Mouse (Mus musculus) liver, adult (tissue): ENCODE data around the gene Chdh.

Experiments
- GATA4 ChIP-seq: IDR thresholded peaks from 2 replicates; pipeline ENCODE4 v1.6.1; 2014; ENCODE audit warnings: mild to moderate bottlenecking, low read length; ENCODE audit not compliant: insufficient replicate concordance

Gene Chdh

DNA sequence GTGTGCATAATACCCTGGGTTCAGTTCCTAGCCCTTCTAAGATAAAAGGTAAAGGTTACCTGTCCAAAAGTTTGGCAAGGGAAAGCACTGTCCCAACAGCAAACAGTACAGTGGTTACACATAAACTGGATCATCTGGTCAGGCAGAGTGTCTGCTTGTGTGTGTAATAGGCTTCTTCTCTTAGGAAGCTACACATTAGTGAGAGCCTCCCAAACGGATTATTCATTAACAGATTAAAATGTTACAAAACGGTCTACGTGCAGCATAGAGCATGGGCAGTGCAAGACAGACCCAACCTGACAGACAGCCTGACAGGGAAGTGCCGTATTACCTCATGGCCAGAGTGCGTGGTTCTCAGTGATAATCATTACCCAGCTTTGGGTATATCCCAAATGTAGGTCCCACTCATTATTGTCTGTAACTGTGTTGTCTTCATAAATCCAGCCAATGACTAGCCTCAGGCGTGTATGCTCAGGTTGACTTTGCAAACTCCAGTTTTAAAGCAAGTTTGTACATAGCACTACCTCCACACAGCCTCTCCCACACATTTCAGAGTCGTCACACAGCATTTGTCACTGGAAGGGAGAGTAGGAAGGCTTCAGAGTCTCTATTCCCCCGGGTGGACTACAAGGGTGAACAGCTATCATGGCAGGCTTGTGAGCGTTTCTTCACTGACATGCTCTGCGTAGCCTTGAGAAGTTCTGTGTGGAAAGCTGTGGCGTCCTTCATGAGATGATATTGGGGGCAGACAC lies 12.6 kb upstream of the Chdh start:
- peak; percentile 17; the same call in 1 of the 2 replicates for TF ChIP-seq GATA4

DNA sequence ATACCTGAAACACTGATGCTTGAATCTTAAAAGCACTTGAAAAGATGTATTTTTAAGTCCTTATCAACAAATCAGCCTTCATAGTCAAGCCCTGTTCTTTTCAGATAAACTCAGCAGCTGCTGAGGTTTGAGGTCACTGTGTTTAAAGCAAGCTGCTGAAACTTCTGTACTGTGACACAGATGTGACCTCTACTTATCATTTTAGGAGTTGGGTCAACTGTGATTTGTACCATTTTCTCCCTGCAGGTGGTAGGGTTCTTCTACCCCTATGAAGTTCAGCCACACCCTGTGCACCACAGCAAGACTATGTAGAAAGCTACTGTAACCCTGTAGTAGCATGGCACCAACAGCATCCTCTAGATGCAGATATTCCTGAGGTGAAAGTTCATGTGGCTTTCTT lies 11.5 kb upstream of the Chdh start:
- no peak for TF ChIP-seq GATA4

DNA sequence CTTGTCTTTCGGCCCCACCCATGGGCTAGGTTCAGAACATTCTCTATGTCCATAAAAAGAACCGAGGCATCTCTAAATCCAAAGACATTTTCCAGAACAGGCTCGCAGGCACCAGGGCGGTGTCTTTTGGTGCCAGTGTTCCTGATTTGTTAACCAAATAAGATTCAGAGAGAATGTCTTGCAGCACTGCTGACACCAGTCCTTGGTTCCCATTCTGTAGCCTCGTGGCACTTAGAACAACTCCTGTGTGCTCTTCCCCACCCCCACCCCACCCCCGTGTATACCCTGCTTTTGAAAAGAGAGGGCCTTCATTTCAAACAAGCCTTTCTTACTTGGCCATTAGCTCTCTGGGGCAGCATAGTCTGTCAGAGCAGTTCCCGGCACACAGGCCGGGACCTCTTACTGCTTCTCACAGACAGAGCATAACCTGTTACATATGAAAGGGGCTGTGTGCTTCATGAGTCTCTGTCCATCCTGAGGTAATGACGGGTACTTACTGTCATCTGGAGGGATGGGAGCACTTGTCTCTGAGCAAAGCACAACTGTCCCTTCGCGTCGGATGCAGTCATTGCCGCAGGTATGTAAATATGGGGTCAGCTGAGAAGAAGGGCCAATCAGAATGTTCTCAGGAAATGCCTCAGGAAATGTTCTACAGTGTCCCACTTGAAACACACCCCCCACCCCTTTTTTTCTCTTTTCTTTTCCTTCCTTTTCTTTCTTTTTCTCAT lies 9.9 kb upstream of the Chdh start:
- TF ChIP-seq GATA4: no peak

DNA sequence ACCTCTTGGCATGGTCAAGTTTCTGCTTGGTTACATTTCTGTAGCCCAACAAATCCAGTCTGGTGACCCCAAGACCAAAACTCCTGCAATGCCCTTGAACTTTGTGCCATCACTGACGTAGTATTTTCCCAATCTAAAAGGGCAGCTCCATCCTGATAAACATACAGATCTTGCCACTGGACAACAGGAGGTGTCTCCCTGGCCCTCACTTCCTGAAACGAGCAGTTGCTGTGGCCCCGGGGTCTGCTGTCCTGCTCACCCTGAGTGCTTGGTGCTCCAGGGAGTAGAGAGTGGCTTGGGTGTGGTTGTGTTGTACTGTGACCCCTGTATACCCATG lies 9.4 kb upstream of the Chdh start:
- TF ChIP-seq GATA4: no peak

DNA sequence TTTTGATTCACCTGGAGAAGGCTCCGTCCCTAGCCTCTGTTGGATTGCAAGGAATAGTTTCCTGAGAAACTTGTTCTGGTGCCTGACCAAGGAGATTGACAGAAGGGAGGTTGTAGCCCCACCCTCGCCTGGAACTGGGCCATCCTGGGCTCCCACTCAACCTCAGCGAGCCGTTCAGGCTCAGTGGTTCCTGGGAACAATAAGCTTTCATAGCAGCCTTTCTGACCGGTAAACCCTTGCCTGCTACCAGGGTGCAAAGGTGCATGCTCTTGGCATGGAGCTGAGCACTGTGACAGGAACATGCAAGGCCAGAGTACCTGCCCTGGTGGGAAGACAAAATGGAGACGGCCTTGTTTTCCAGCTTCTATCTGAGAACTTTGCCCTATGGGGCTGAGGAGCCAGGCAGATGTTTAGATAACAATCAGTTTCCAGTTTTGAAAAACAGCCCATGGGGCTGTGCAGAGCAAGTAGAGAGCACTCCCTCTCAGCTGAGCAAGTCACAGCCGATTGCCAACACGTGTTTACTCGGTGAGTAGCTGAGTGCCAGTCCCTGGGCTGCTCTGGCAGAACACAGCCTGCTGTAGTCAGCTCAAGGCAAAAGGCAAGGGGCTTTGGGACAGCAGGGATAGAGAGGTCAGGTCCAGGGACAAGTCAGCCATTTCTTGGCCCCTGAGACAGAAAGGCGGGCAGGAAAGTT lies 1.2 kb downstream of the Chdh start:
- TF ChIP-seq GATA4: peak; percentile 99

DNA sequence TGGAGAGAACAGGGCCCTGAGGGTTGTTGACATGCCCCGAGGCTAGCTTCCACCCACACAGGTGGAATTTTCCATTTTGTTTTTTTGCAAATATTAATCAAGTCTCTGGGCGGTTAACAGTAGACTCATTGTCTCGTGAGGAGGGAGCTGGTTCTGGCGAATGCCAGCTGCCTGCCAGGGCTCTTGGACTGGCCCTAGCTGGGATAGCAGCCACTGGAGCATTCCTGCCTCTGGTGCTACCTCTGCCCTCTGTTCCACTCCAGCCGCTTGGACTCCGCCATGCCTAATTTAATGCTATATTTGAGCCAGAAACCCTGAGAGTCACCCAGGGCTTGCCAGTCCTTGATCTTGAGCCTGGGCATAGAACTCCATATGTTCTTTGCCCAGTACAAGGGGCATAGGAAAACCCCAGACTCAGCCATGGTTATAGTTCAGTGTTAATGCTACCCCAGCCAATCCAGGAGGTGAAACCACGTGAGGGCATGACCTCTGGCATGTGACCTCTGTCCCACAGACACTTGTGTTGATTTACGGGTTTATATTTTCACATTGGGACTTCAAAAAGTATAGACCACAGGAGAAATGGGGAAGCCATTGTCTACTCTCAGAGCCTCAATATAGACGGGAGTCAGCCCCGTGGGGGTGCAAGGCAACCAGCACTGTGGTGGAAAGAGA lies 3.2 kb downstream of the Chdh start:
- no peak for TF ChIP-seq GATA4

DNA sequence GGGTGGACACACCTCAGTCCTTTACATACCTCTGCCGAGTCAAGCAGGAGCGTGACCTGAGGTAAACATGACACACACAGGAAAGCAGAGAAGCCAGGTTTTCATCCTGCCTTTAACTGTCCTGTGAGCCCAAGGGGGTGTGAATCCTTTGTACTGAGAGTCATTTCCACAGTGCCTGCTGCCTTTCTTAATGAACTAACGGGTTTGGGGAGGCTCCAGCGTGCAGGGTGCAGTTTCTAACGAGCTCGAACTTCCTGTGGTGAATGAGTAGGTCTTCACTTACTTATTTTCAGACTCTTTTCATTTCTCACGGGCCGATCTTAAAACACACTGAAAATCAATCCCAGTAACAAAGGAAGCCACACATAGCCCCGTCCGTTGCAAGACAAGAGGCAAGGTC lies 5.7 kb downstream of the Chdh start:
- no peak for TF ChIP-seq GATA4

DNA sequence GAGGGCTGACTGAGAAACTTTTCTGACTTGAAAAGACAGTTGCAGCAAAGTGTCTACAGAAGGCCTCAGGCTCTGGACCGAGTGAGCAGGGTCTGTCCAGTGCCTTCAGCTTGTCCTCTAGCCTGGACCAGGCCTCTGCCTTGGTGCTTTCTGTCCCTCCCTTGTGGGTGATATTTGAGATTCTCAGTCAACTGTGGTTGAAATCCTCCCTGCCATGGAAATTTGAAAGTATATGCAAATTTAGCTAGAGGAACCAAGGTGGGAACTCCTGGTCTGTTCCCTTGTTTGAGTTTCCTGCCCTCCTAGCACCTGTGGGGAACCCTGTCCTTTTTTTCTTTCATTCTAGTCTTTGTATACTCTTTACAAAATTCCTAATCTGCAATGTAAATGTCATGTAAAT lies 6.2 kb downstream of the Chdh start:
- TF ChIP-seq GATA4: no peak

DNA sequence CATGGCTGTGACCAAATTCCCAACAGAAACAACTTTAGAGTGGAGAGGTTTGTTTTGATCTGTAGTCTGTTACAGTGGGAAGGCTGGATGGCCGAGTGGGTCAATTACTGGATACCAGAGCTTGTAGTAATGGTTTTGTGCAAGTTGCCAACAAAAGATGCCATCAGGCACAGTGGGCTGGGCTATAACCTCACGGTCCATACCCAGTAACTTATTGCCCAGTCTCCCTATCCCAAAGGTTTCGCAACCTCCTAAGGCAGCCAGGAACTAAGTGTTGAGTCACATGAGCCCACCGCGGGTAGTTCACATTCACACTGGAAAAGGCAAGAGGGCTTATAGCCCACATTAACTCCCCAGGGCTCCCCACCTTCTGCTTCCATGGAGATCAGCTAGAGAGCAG lies 7.8 kb downstream of the Chdh start:
- TF ChIP-seq GATA4: 0 out of 2 replicates have a peak, but pooled peaks have one; percentile 8

DNA sequence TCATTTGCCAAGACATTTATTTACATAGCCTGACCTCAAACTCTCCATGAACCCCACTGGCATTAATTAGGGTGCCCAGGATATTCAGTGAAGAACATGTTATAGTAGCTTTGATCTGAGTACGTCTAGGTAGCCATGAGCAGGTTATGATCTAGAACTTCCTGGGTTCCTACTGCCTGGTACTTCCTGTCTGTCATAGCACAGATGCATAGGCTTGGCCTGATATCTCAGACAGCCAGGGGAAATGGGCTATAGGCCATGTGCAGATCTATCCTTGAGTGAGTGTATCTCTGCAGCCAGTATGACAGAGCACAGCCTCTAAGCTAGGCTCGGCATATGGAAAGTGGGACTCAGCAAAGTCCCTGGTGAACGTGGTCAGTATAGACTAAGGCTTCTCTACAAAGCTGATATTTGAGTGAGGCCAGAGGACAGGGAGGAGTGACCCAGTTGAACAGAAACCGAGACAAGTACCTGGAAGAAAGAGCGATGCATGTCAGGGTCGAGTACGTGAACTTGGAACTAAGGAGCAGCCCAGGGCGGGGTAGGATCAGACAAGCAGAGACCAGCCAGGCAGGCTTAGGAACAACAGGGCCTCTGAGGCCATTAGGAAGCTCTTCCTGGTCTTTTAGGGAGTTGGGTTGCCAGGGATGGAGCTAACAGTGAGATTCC lies 9.1 kb downstream of the Chdh start:
- TF ChIP-seq GATA4: no peak

DNA sequence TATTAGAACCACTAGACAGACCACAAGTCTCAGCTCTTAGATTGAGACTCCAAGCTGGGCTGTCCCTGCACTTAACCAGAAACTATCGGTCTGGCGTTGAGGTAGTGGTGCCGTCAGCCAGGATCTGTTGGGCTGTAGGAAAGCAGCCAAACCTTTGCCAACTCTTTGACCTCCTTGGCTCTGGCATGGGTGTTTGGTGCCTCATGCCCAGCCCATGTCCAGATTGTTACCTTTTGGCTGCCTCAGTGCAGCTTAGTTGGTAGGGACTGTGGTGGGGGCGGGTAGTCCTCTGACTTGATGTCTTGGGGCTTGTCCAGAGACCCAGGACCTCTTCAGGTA lies 9.6 kb downstream of the Chdh start:
- no peak for TF ChIP-seq GATA4

DNA sequence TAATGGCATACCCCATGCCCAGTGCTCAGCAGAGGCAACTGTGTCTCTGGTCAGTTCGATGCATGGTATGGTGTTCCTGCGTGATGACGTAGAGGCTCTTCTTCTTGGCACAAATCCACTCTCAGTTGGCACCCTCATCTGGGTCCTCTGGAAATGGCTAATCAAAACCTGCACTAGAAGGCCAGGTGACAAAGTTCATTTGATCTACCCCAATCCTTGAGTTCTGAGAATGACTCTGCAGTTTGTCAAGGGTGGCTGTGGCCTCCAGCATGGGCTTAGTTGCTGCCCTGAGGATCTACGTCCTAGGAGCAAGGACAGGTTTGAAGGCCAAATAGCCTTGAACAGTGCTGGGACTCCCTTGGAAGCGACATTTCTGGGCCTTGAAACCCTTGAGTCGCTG lies 10.0 kb downstream of the Chdh start:
- TF ChIP-seq GATA4: no peak

DNA sequence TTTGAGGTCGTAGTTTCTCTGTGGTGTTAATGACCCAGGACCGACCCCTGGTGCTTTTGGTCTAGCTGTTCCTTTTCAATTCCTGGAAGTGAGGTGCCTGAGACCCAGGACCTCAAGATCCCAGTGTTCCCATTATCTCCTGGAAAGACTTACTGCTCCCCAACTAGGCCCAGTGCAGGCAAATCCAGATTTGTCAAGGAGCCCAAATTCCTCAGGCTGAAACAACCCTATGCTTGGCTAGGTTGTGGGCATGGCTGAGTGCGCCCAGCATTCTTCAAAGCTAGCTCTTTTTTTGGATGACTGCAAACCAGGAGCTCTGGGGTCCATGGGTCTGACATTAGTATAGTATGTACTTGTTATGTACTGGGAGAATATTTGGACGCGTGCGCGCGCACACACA lies 10.6 kb downstream of the Chdh start:
- no peak for TF ChIP-seq GATA4

DNA sequence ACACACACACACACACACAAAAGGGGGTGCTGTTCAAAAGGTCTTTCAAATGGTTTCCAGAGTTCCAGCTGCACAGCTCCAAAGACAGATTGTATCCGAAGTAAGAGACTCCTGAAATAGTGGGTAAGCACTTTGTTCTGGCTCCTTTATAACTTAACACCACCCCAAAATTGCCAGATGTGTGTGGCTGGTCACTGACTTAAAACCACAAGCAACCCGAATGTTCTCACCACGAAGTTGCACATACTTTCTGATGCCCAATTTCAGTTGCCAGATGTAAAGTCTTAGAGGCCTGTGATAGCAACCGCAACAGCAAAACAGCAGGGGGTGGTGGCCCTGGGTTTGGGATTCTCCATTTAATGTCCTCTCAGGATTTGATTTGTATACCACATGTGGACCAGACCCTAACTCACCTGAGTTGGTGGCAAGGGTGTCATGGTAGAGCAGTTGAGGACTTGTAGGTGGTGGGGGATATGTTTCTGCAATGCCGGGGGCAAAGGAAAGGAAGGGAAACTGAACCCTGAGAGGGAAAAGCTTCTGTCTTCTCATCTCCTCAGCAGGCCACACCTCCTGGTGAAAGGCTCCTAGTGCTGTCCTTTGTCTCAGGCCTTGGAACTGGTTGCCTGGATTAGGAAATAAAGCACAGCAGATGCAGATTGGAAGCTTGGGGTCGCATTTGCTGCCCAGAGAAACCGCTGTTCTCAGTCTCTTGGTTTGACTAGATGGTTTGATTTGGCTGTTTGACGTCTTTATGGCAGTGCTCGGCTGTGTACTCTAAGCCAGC lies 11.2 kb downstream of the Chdh start:
- TF ChIP-seq GATA4: no peak
